Mouse (Mus musculus): ENCODE results near the gene Gm21973.

Gm21973 gene

GRCm38 (mm10) chr15:10325080-10325479 is at the start of gene Gm21973:
Gm21973 (plus strand) TSS chr15:10325380.
- in situ Hi-C loops (cut with MboI), result no loop called here

- in situ Hi-C loops (cut with MboI), result no loop called here
These were observed 48.8 kb upstream of the Gm21973 start for GRCm38 (mm10) chr15:10276386-10276785.

GRCm38 (mm10) chr15:10277461-10277860 is 47.7 kb upstream of the Gm21973 start:
- in situ Hi-C loops (cut with MboI), result no loop called here

- in situ Hi-C loops (cut with MboI), result no loop called here
These were observed 43.6 kb upstream of the Gm21973 start for GRCm38 (mm10) chr15:10281546-10281945.

- in situ Hi-C loops (cut with MboI), result no loop called here
These were observed 41.5 kb upstream of the Gm21973 start for GRCm38 (mm10) chr15:10283661-10284060.

GRCm38 (mm10) chr15:10296570-10296969 is 28.6 kb upstream of the Gm21973 start:
- in situ Hi-C loops (cut with MboI), result no loop called here

- in situ Hi-C loops (cut with MboI), result no loop called here
These were observed 27.1 kb upstream of the Gm21973 start for GRCm38 (mm10) chr15:10298058-10298457.

- in situ Hi-C loops (cut with MboI), result no loop called here
These were observed 25.7 kb upstream of the Gm21973 start for GRCm38 (mm10) chr15:10299467-10299866.

GRCm38 (mm10) chr15:10306461-10306860 is 18.7 kb upstream of the Gm21973 start:
- in situ Hi-C loops (cut with MboI), result no loop called here

GRCm38 (mm10) chr15:10311826-10312225 is 13.4 kb upstream of the Gm21973 start:
- in situ Hi-C loops (cut with MboI), result loop anchor here (10.0 kb wide), 1 partner anchor 857 kb away; no protein-coding TSS in a partner anchor

- in situ Hi-C loops (cut with MboI), result loop anchor here (10.0 kb wide), 1 partner anchor 859 kb away; no protein-coding TSS in a partner anchor
These were observed 11.4 kb upstream of the Gm21973 start for GRCm38 (mm10) chr15:10313522-10314455.

- in situ Hi-C loops (cut with MboI), result no loop called here
These were observed 5.4 kb downstream of the Gm21973 start for GRCm38 (mm10) chr15:10330626-10331025.

GRCm38 (mm10) chr15:10332566-10332965 is 7.4 kb downstream of the Gm21973 start:
- in situ Hi-C loops (cut with MboI), result no loop called here

- in situ Hi-C loops (cut with MboI), result no loop called here
These were observed 13.4 kb downstream of the Gm21973 start for GRCm38 (mm10) chr15:10338606-10339005.

GRCm38 (mm10) chr15:10347044-10347443 is 21.9 kb downstream of the Gm21973 start:
- in situ Hi-C loops (cut with MboI), result no loop called here

- in situ Hi-C loops (cut with MboI), result no loop called here
These were observed 33.1 kb downstream of the Gm21973 start, which contains the start of gene Agxt2 for GRCm38 (mm10) chr15:10358039-10358948. Agxt2 (plus strand) TSS chr15:10358532.

GRCm38 (mm10) chr15:10366331-10366730 is 41.2 kb downstream of the Gm21973 start:
- in situ Hi-C loops (cut with MboI), result no loop called here

- in situ Hi-C loops (cut with MboI), result no loop called here
These were observed 50.2 kb downstream of the Gm21973 start for GRCm38 (mm10) chr15:10375404-10375803.

GRCm38 (mm10) chr15:10378338-10378959 is 53.3 kb downstream of the Gm21973 start:
- in situ Hi-C loops (cut with MboI), result no loop called here

GRCm38 (mm10) chr15:10379757-10380458 is 54.7 kb downstream of the Gm21973 start:
- in situ Hi-C loops (cut with MboI), result no loop called here

- in situ Hi-C loops (cut with MboI), result no loop called here
These were observed 62.1 kb downstream of the Gm21973 start for GRCm38 (mm10) chr15:10387263-10387662.
